Mouse (Mus musculus): Measurements from ENCODE around the gene Sars2.
"Not testable (repeated sequence)": the region's sequence is repeated elsewhere in the genome, so short reads cannot be mapped to it uniquely, and the experiment has no call there.

The Sars2 gene

GRCm38 (mm10) chr7:28741709-28742438, at the start of gene Sars2, which contains the start of gene Mrps12:
TSS of gene Sars2 (plus strand) at chr7:28741992.
TSS of gene Mrps12 (minus strand) at chr7:28741820.
- peak; percentile 97 for DNase-seq (ENCODE audit: low read depth, low spot score)

- no peak for DNase-seq (ENCODE audit: low read depth, low spot score)
These were observed 49.1 kb upstream of the Sars2 start, which contains the start of gene Fbxo27 for GRCm38 (mm10) chr7:28692545-28693320. TSS of gene Fbxo27 (plus strand) at chr7:28692849.

DNA sequence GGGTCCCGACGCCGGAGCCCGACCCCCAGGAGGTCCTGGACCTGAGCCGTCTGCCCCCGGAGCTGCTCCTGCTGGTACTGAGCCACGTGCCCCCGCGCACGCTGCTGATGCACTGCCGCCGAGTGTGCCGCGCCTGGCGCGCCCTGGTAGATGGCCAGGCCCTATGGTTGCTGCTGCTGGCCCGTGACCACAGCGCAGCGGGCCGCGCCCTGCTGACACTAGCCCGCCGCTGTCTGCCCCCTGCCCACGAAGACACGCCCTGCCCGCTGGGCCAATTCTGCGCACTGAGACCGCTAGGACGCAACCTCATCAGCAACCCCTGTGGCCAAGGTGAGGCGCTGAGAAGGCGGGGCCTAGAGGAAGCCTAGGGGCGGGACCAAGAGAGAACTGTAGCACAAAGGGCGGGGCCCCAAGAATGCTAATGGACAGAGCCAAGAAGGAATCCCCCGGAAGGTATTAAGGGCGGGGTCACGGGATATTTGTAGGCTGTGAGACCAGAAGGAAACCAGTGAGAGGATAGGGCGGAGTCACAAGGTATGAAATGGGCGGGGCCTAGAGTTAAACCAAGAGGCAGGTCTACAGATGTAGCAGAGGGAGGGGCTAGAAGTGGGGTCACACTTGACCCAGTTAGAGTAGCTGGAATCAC, 48.3 kb upstream of the Sars2 start:
- DNase-seq (ENCODE audit: low read depth, low spot score), result peak; percentile 21

- no peak for DNase-seq (ENCODE audit: low read depth, low spot score)
These were observed 47.4 kb upstream of the Sars2 start for GRCm38 (mm10) chr7:28694423-28694822.

GRCm38 (mm10) chr7:28694966-28695511, 46.8 kb upstream of the Sars2 start:
- no peak for DNase-seq (ENCODE audit: low read depth, low spot score)

DNA sequence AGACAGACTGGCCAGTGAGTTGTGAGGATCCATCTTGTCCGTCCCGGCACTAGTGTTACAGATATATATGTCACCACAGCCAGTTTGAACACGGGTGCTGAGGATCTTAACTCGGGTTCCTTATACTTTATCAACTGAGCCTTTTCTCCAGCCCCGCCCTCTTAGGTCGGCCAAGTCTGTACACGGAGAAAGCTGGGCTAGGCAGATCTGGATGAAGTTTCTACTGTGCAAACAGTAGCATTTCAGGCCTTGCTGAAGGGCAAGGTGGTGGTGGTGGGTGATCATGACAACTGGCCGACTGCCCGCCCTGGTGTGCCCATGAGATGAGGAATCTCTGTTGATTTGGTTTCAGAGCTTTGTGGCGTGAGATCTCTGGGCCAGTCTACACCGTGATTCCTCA, 44.5 kb upstream of the Sars2 start:
- DNase-seq (ENCODE audit: low read depth, low spot score), result no peak

DNA sequence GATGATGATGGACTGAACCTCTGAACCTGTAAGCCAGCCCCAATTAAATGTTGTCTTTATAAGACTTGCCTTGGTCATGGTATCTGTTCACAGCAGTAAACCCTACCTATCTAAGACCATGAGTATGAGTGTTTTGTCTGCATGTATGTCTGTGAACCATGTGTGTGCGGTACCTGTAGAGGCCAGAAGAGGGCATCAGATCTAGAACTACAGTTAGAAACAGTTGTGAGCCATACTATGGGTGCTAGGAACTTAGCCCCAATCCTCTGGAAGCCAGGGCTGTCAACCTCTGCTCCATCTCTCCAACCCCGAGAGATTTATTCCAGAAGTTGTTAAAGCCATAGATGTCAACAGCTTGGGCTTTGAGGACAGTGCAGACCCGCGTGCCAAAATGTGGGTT, 41.5 kb upstream of the Sars2 start:
- no peak for DNase-seq (ENCODE audit: low read depth, low spot score)

DNA sequence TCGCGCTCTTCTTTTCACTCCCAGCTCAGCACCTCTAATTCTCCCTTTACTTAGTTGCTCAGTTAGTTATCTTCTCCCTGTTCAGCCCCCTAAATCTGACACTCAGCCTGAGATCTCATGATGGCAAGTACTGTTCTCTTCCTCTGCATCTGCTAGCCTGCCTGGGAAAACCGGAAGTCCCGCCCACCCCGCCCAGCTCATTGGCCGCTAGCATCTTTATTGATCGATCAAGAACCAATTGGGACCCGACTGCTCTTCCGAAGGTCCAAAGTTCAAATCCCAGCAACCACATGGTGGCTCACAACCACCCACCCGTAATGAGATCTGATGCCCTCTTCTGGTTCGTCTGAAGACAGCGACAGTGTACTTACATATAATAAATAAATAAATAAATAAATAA, 40.5 kb upstream of the Sars2 start:
- DNase-seq (ENCODE audit: low read depth, low spot score), result not testable (repeated sequence)

- DNase-seq (ENCODE audit: low read depth, low spot score), result no peak
These were observed 39.1 kb upstream of the Sars2 start for GRCm38 (mm10) chr7:28702601-28703143.

GRCm38 (mm10) chr7:28709454-28709853, 32.3 kb upstream of the Sars2 start:
- no peak for DNase-seq (ENCODE audit: low read depth, low spot score)

- DNase-seq (ENCODE audit: low read depth, low spot score), result no peak
These were observed 30.8 kb upstream of the Sars2 start for GRCm38 (mm10) chr7:28710962-28711361.

- DNase-seq (ENCODE audit: low read depth, low spot score), result no peak
These were observed 27.1 kb upstream of the Sars2 start for GRCm38 (mm10) chr7:28714667-28715066.

DNA sequence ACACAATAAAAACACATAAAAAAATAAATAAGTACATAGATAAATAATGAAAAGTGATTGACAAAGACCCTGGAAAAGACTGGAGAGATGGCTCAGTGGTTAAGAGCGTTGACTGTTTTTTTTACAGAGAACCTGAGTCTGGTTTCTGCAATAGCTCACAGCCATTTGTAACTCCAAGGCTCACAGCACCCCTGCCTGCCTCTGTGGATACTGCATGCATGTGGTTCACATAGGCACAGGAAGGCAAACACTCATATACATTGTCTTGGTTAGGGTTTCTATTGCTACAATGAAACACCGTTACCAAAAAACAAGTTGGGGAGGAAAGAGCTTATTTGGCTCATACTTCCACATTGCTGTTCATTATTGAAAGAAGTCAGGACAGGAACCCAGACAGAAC, 26.2 kb upstream of the Sars2 start:
- no peak for DNase-seq (ENCODE audit: low read depth, low spot score)

DNA sequence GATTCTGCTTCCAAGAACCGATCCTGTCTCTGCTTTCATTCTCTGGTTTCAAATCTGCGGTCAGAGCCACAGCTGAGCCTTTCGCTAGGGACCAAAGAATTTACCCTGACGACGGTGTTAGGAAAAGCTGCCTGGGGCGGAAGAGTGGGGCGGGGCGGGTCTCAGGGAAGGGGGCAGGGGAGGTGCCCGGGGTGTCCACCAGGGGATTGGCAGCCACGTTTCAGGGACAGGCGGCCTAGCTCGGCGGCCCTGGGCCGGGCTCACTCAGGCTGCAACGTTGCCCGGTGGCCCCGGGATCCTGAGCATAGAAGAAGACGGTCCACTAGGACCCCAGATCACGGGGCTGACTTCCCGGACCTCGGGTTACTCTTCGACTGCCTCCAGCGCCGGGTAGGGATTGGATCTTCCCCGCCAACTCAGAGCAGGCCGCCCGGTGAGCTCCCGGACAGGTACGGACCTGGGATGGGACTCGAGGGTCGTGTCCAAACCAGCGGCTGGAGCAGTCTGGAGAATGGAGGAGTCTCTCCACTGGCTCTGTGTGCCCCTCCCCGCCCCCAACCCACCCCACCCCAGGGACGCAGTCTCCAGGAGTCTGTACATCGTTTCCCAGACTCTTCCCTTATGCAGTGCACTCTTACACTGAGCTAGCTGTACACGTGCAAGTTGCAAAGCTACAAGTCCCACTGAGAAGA, 25.1 kb upstream of the Sars2 start, which contains the start of gene Fbxo17:
Fbxo17 (plus strand) TSS at position 215 of the 692 bp plus-strand sequence.
- DNase-seq (ENCODE audit: low read depth, low spot score), result peak; percentile 69

GRCm38 (mm10) chr7:28717726-28718125, 24.1 kb upstream of the Sars2 start:
- DNase-seq (ENCODE audit: low read depth, low spot score), result no peak

DNA sequence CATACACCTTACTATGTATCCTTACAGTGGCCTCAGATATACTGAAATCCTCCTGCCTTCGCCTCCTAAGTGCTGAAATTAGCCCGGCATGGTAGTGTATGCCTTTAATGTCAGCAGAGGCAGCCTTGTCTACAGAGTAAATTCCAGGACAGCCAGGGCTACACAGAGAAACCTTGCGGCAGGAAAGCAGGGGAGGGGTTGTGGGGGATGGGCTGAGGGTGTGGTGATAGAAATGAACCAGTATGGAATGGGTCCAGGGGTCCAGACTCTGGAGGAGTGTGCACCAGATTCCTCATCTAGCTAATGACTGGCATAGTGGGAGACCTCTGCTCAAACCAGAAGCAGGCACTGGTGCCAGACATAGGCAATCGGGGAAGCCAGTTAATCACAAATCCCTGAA, 22.6 kb upstream of the Sars2 start:
- DNase-seq (ENCODE audit: low read depth, low spot score), result no peak

DNA sequence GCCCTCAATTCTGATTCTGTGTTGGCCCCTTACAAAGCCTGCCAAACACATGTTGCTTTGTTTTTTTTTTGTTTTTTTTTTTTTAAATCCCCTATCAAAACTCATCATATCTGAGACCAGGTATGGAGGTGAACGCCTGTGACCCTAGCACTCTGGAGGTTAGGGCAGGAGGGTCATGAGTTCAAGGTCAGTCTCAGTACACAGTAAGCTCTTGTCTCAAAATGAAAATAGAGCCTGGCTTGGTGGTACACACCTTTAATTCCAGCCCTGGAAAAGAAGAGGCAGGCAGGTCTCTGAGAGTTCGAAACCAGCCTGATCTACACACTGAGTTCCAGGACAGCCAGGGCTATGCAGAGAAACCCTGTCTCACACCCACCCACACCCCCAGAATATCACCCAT, 22.1 kb upstream of the Sars2 start:
- DNase-seq (ENCODE audit: low read depth, low spot score), result no peak

- no peak for DNase-seq (ENCODE audit: low read depth, low spot score)
These were observed 20.8 kb upstream of the Sars2 start for GRCm38 (mm10) chr7:28720753-28721537.

GRCm38 (mm10) chr7:28722079-28722478, 19.7 kb upstream of the Sars2 start:
- no peak for DNase-seq (ENCODE audit: low read depth, low spot score)

- DNase-seq (ENCODE audit: low read depth, low spot score), result no peak
These were observed 17.2 kb upstream of the Sars2 start for GRCm38 (mm10) chr7:28724613-28725012.
